Mouse (Mus musculus) cortical plate, adult 2 months (tissue): ENCODE results near the gene Tbc1d9b. TPM values are rescaled to one million over a fixed set of nuclear protein-coding genes. Genes with fewer than 3 reads are reported as not detected.

ENCODE experiments used
- H3K27ac ChIP-seq: fragments of 200-500 bp; 2 replicates; pipeline ENCODE4 v1.5.1; 2012; ENCODE audit warnings: low read length, control low read depth, inconsistent platforms; ENCODE audit not compliant: insufficient read depth
- H3K4me1 ChIP-seq: fragments of 200-500 bp; 2 replicates; pipeline ENCODE4 v1.6.1; 2011; ENCODE audit warnings: low read length; ENCODE audit not compliant: control insufficient read depth, insufficient read depth
- H3K4me3 ChIP-seq: fragments of 200-500 bp; 2 replicates; pipeline ENCODE4 v1.5.1; 2011; ENCODE audit warnings: mild to moderate bottlenecking, low read length, control low read depth; ENCODE audit not compliant: insufficient read depth
- CTCF ChIP-seq: fragments of 200-500 bp; IDR thresholded peaks from 2 replicates; pipeline ENCODE4 v1.5.1; 2011; ENCODE audit warnings: mild to moderate bottlenecking, control low read depth, low read length; ENCODE audit not compliant: insufficient read depth; ENCODE audit errors: extremely low read depth
- POLR2A ChIP-seq: fragments of 200-500 bp; IDR thresholded peaks from 2 replicates; pipeline ENCODE4 v1.6.1; 2011; ENCODE audit warnings: mild to moderate bottlenecking, low read length, control low read depth; ENCODE audit not compliant: insufficient read depth; ENCODE audit errors: extremely low read depth
- polyA plus RNA-seq: library from polyadenylated mRNA; depleted of rRNA; stranded (reverse); fragments of >200 nt; gene quantifications from 2 replicates; pipeline ENCODE4 v1.2.3, GENCODE M21; 2012

Tbc1d9b gene
- polyA plus RNA-seq, 1 experiment, result 188 TPM

DNA sequence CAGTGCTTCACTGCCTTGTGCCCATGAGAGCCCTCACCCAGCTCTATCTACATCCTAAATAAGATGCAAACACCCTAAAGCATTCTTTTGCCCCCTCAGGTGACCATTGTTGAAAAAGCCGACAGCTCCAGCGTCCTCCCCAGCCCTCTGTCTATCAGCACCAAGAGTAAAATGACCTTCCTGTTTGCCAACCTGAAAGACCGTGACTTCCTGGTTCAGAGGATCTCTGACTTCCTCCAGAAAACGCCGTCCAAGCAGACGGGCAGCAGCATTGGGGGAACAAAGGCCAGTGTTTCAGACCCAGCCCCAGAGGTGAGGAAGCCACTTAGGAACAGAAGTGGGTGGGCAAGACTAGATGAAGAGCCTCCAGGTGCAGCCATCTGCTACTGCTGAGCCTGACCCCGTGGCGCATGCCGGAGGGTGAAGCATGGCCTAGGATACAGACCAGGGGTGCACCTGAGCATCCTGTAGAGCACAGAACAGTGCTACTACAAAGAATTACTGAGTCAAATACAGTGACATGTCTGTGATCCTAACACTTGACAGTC lies 18.5 kb downstream of the Tbc1d9b start:
- TF ChIP-seq CTCF (no peak), POLR2A (no peak)
- no peak overlapping the region for H3K4me3 ChIP-seq

GRCm38 (mm10) chr11:50151374-50151773 lies 20.2 kb downstream of the Tbc1d9b start:
- Histone ChIP-seq H3K4me1 (no peaks in the 10 kb centered on the region), H3K4me3 (no peak overlapping the region), H3K27ac (no peak overlapping the region)
- TF ChIP-seq CTCF (no peak), POLR2A (no peak)

More for the DNA sequence above, 18.5 kb downstream of the Tbc1d9b start:
- Histone ChIP-seq H3K27ac (no peak overlapping the region), H3K4me1 (no peaks in the 10 kb centered on the region)

GRCm38 (mm10) chr11:50154166-50154565 lies 23.0 kb downstream of the Tbc1d9b start:
- Histone ChIP-seq H3K27ac (no peak overlapping the region), H3K4me1 (no peaks in the 10 kb centered on the region), H3K4me3 (no peak overlapping the region)
- no peak for TF ChIP-seq CTCF
- no peak for TF ChIP-seq POLR2A

DNA sequence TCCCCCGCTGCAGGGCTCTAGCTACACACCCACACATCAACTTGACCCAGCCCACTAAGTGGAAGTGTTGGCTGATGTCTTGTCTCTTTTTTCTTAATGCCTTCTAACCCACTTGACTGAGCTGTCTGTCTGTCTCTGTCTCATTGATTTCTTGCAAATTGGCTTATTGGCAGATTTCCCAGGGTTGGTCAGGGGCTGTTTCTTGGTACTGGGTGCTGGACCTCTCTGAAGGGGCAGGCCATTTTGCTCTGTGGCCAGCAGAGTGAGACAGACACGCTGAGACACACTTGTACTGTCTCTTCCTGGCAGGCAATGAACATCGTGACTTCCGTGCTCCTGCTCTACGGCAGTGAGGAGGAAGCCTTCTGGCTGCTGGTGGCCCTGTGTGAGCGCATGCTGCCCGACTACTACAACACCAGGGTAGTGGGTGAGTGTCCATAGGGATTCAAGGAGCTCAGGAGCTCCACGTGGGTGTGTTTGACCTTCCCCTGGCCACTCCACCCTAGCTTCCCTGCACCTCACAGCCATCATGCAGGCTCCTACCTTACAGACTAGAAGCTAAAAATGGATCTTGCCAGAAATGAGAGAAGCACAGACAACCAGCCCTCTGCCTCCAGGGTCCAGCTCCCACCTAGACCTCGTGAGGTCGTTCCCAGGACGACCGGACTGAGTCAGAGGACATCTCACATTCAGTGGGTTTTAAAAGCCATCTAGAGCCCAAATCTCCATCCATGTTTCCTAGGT lies 23.8 kb downstream of the Tbc1d9b start:
- Histone ChIP-seq H3K4me1 (no peaks in the 10 kb centered on the region), H3K4me3 (no peak overlapping the region), H3K27ac (no peak overlapping the region)
- TF ChIP-seq CTCF, result no peak
- no peak for TF ChIP-seq POLR2A

DNA sequence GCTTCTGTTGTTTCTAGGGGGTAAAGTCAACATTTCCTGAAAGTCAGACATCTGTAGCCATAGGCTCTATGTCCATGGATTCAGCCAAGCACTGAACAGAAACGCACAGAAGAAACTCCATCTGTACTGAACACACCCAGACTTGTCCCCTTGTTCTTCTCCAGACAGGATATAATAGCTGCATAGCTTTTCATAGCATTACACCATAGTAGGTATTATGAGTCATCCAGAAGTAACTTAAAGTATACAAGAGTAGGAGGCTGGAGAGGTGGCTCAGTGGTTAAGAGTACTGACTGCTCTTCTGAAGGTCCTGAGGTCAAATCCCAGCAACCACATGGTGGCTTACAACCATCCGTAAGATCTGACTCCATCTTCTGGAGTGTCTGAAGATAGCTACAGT lies 24.6 kb downstream of the Tbc1d9b start:
- Histone ChIP-seq H3K4me1 (no peaks in the 10 kb centered on the region), H3K27ac (no peak overlapping the region), H3K4me3 (no peak overlapping the region)
- TF ChIP-seq POLR2A (no peak), CTCF (no peak)

- no peaks in the 10 kb centered on the region for H3K4me1 ChIP-seq
- no peak overlapping the region for H3K27ac ChIP-seq
- TF ChIP-seq POLR2A, result no peak
- no peak for TF ChIP-seq CTCF
- H3K4me3 ChIP-seq, result no peak overlapping the region
Observed at GRCm38 (mm10) chr11:50156725-50157258, 25.6 kb downstream of the Tbc1d9b start.

DNA sequence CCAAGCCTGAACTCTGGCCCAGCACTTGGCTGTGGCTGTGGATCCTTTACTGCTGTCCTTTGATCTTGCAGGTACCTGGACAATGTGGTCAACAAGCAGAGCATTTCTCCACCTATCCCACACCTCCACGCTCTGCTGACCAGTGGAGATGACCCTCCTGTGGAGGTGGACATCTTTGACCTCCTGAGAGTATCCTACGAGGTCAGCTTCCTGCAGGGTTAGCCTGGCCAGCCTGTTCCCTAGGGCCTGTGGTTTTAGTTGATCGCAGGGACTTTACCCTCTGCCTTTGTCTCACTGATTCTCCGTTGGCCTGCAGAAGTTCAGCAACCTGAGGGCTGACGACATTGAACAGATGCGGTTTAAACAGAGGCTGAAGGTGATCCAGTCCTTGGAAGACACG lies 27.1 kb downstream of the Tbc1d9b start:
- Histone ChIP-seq H3K4me1 (no peaks in the 10 kb centered on the region), H3K27ac (no peak overlapping the region), H3K4me3 (no peak overlapping the region)
- TF ChIP-seq CTCF, result no peak
- no peak for TF ChIP-seq POLR2A

DNA sequence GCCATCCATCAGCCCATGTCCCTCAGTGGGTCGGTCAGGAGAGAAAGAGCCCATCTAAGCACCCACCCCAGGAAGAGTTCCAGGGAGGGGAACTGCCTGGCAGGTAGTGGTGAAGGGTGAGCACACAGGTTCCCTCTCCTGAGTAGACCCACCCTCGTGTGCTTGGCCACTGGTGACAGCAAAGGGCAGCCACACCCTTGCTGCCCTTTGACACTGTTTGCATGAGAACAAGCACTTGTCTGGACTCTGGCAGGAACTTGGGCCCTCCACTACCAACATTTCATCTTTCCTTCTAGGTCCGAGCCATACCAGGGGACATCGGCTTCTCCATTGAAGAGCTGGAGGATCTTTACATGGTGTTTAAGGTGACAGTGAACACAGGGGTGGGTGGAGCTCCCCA lies 28.2 kb downstream of the Tbc1d9b start:
- no peak for TF ChIP-seq POLR2A
- no peak for TF ChIP-seq CTCF
- H3K4me3 ChIP-seq, result no peak overlapping the region
- no peaks in the 10 kb centered on the region for H3K4me1 ChIP-seq
- no peak overlapping the region for H3K27ac ChIP-seq

- Histone ChIP-seq H3K4me1 (no peaks in the 10 kb centered on the region), H3K4me3 (no peak overlapping the region), H3K27ac (no peak overlapping the region)
- peak; percentile 75 for TF ChIP-seq CTCF
- TF ChIP-seq POLR2A, result no peak
Observed at GRCm38 (mm10) chr11:50161578-50162304, 30.5 kb downstream of the Tbc1d9b start.
